Mouse (Mus musculus): ENCODE measurements around the gene Armcx3. TPM values are rescaled to one million over a fixed set of nuclear protein-coding genes. Genes with fewer than 3 reads are reported as not detected.
"Not testable (repeated sequence)": the region's sequence is repeated elsewhere in the genome, so short reads cannot be mapped to it uniquely, and the experiment has no call there.

The Armcx3 gene
- polyA plus RNA-seq, 1 experiment from 2014 or later = 81.1 TPM

DNA sequence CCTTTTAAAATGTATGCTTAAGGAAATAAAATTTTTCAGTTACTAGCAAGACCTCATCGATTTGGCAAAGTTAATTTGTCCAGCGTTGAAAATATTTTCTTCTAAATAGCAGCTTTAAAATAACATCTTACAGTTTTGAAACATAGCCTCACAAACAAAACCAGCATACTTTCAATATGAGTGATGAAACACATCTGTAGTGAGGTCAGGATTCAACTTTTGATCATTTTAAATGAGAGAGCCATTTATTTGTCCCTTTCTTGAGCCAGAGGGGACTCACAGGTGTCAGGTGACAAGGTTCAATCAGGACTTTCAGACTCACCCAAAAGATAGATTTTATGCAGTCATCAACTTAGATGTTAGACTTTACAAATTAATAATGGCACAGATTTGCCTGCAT is 4.5 kb upstream of the Armcx3 start:
- WGBS = 45% methylated on average over 2 of the region's 2 CpGs
- H3K27ac ChIP-seq = no peak overlapping the region
- H3K36me3 ChIP-seq = no peaks in the 10 kb centered on the region
- peaks cover 5% of the 10 kb centered on the region; the same call in 1 of the 2 replicates for H3K4me1 ChIP-seq (replicated peaks)
- H3K9ac ChIP-seq = no peak overlapping the region
- H3K9me3 ChIP-seq (replicated peaks) = no peaks in the 10 kb centered on the region
- ATAC-seq (replicated peaks; ENCODE audit: insufficient number of reproducible peaks, insufficient read depth, low FRiP score, low read depth) = no peak
- H3K27me3 ChIP-seq = no peaks in the 10 kb centered on the region; the same call in 1 of the 2 replicates
- no peak overlapping the region for H3K4me2 ChIP-seq
- no peak overlapping the region for H3K4me3 ChIP-seq

DNA sequence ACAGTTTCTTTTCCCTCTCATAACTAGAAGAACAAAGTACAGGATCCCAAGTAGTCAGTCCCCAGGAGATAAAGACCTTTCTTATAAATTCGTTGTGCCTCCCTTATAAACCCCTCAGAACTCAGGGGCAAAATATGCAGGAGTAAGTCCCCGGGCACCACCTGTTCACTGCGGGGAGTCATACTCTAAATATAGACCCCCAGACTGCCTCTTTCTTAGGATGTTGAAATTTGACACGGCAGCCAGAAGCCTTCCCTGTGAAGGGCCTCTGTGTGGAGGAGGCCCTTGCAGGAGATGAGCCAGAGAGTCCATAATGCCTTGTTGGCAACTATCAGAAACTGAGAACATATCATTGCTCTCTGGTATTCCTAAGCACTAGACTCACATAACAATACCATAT is 3.8 kb upstream of the Armcx3 start:
- no peak for ATAC-seq (replicated peaks; ENCODE audit: insufficient number of reproducible peaks, insufficient read depth, low FRiP score, low read depth)
- no peak overlapping the region for H3K4me2 ChIP-seq
- H3K4me3 ChIP-seq = no peak overlapping the region
- H3K27me3 ChIP-seq = no peaks in the 10 kb centered on the region; the same call in 1 of the 2 replicates
- peaks cover 5% of the 10 kb centered on the region; the same call in 1 of the 2 replicates for H3K4me1 ChIP-seq (replicated peaks)
- 15% methylated on average over 4 of the region's 4 CpGs for WGBS
- H3K9me3 ChIP-seq (replicated peaks) = no peaks in the 10 kb centered on the region
- H3K9ac ChIP-seq = no peak overlapping the region
- no peaks in the 10 kb centered on the region for H3K36me3 ChIP-seq
- peak overlapping the region; percentile 70 for H3K27ac ChIP-seq

GRCm38 (mm10) chrX:134757293-134757995 is 1.0 kb downstream of the Armcx3 start:
- Histone ChIP-seq H3K27me3 (no peaks in the 10 kb centered on the region), H3K4me2 (peak overlapping the region; percentile 56), H3K9me3 (replicated peaks) (no peaks in the 10 kb centered on the region), H3K9ac (peak overlapping the region; percentile 79), H3K4me3 (peak overlapping the region; percentile 72), H3K36me3 (no peaks in the 10 kb centered on the region), H3K4me1 (replicated peaks) (peaks cover 6% of the 10 kb centered on the region; the same call in 1 of the 2 replicates), H3K27ac (peak overlapping the region; percentile 87)
- WGBS = 19% methylated on average over 13 of the region's 13 CpGs
- ATAC-seq (replicated peaks; ENCODE audit: insufficient number of reproducible peaks, insufficient read depth, low FRiP score, low read depth) = peak; percentile 44

DNA sequence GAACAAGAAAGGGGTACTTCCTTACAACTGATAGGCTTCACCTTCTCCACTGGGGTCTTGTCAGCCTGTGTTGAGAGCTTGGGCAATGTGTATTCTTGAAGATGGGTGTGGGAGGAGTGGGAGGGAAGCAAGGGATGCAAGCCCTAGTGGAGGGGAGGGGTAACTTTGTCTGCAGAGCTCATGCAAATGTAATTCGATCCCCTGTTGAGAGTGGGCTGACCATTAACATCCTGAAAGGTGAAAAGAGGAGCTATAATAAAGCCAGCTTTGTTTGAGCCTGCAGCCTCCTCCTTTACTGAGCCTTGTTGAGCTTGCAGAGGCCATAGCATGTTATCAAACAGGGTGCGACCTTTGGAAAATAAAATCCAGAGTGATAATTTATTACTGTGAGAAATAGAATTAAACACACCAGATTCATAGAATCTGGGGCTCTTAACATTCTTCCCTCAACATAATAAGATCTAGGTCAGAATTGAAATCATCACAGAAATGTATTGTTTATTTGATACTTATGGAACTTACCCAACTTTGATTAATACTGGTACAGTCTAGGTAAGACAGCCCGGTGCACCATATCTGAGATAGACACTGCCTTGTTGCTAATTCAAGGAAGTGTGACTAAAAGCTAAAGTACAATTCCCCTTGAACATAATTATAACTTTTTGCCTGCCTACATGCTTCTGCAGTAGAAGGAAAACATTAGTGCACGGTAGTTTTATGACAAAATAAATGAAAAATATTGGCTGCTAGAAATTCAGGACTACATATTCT is 7.2 kb downstream of the Armcx3 start:
- WGBS = 47% methylated on average over 4 of the region's 4 CpGs

GRCm38 (mm10) chrX:134787728-134788127 is 31.3 kb downstream of the Armcx3 start:
- Histone ChIP-seq H3K4me1 (replicated peaks) (no peaks in the 10 kb centered on the region), H3K36me3 (no peaks in the 10 kb centered on the region), H3K4me2 (no peak overlapping the region), H3K9ac (no peak overlapping the region), H3K4me3 (no peak overlapping the region), H3K27ac (no peak overlapping the region), H3K27me3 (no peaks in the 10 kb centered on the region), H3K9me3 (replicated peaks) (no peaks in the 10 kb centered on the region)
- no peak for ATAC-seq (replicated peaks; ENCODE audit: insufficient number of reproducible peaks, insufficient read depth, low FRiP score, low read depth)
- WGBS = 56% methylated on average over 4 of the region's 4 CpGs

More for the DNA sequence above, 7.2 kb downstream of the Armcx3 start:
- not testable (repeated sequence) for H3K4me3 ChIP-seq; H3K27ac ChIP-seq; H3K27me3 ChIP-seq; H3K4me1 ChIP-seq (replicated peaks); H3K9ac ChIP-seq; H3K9me3 ChIP-seq (replicated peaks); H3K36me3 ChIP-seq; H3K4me2 ChIP-seq; ATAC-seq (replicated peaks; ENCODE audit: insufficient number of reproducible peaks, insufficient read depth, low FRiP score, low read depth)

- H3K4me3 ChIP-seq = peak overlapping the region; percentile 60
- H3K27ac ChIP-seq = peak overlapping the region; percentile 74
- 14% methylated on average over 27 of the region's 28 CpGs for WGBS
- no peaks in the 10 kb centered on the region for H3K27me3 ChIP-seq
- H3K36me3 ChIP-seq = peaks cover 9% of the 10 kb centered on the region
- ATAC-seq (replicated peaks; ENCODE audit: insufficient number of reproducible peaks, insufficient read depth, low FRiP score, low read depth) = peak; percentile 69
- peaks cover 2% of the 10 kb centered on the region; the same call in 1 of the 2 replicates for H3K4me1 ChIP-seq (replicated peaks)
- peak overlapping the region; percentile 65 for H3K9ac ChIP-seq
- peak overlapping the region; percentile 65 for H3K4me2 ChIP-seq
- no peaks in the 10 kb centered on the region for H3K9me3 ChIP-seq (replicated peaks)
Observed at GRCm38 (mm10) chrX:134807833-134808754, 51.7 kb downstream of the Armcx3 start.

GRCm38 (mm10) chrX:134808755-134809224 is 52.4 kb downstream of the Armcx3 start, which contains the start of gene Armcx2:
TSS of gene Armcx2 (minus strand) at chrX:134809221.
- peak within 1 kb of the TSS; percentile 65 for H3K9ac ChIP-seq
- H3K4me1 ChIP-seq (replicated peaks) = peaks cover 2% of the 10 kb centered on the region; the same call in 1 of the 2 replicates
- peaks cover 9% of the 10 kb centered on the region for H3K36me3 ChIP-seq
- no peaks in the 10 kb centered on the region for H3K27me3 ChIP-seq
- peak within 1 kb of the TSS; percentile 60 for H3K4me3 ChIP-seq
- 7% methylated on average over 15 of the region's 16 CpGs for WGBS
- ATAC-seq (replicated peaks; ENCODE audit: insufficient number of reproducible peaks, insufficient read depth, low FRiP score, low read depth) = peak; percentile 86
- no peaks in the 10 kb centered on the region for H3K9me3 ChIP-seq (replicated peaks)
- peak within 1 kb of the TSS; percentile 74 for H3K27ac ChIP-seq
- H3K4me2 ChIP-seq = peak within 1 kb of the TSS; percentile 65

Small RNA genes within 50 kb of the gene (microRNA-seq; reads per million reads assigned to microRNA genes)
- gene Mir7093 = 0.63 reads per million

Other genes with a start within 250 kb of the Armcx3 start
- 65.5 and 70.3 TPM in 2 replicates for gene Timm8a1, start 214.7 kb upstream of the Armcx3 start, polyA plus RNA-seq (2015; fragmentation: Nextera tagmentation; extraction: Ambion mirVana)
- gene Btk, start 173.0 kb upstream of the Armcx3 start, polyA plus RNA-seq (2015; fragmentation: Nextera tagmentation; extraction: Ambion mirVana) = 0.74 and 2.1 TPM in 2 replicates
- 203 and 263 TPM in 2 replicates for gene Rpl36a, start 170.9 kb upstream of the Armcx3 start, polyA plus RNA-seq (2015; fragmentation: Nextera tagmentation; extraction: Ambion mirVana)
- gene Gla, start 155.5 kb upstream of the Armcx3 start, polyA plus RNA-seq (2015; fragmentation: Nextera tagmentation; extraction: Ambion mirVana) = 2.8 and 3.2 TPM in 2 replicates
- gene Hnrnph2, start 155.4 kb upstream of the Armcx3 start, polyA plus RNA-seq (2015; fragmentation: Nextera tagmentation; extraction: Ambion mirVana) = 112 and 114 TPM in 2 replicates
- 3.8 and 4.1 TPM in 2 replicates for gene Armcx4, start 70.1 kb upstream of the Armcx3 start, polyA plus RNA-seq (2015; fragmentation: Nextera tagmentation; extraction: Ambion mirVana)
- 40.5 and 43.2 TPM in 2 replicates for gene Armcx1, start 38.6 kb upstream of the Armcx3 start, polyA plus RNA-seq (2015; fragmentation: Nextera tagmentation; extraction: Ambion mirVana)
- gene Armcx6, start 5.2 kb upstream of the Armcx3 start, polyA plus RNA-seq (2015; fragmentation: Nextera tagmentation; extraction: Ambion mirVana) = 14.1 and 17.0 TPM in 2 replicates
- gene Armcx2, start 52.6 kb downstream of the Armcx3 start, polyA plus RNA-seq (2015; fragmentation: Nextera tagmentation; extraction: Ambion mirVana) = 53.9 and 57.3 TPM in 2 replicates
- 0.29 and 0.42 TPM in 2 replicates for gene Nxf2, start 208.2 kb downstream of the Armcx3 start, polyA plus RNA-seq (2015; fragmentation: Nextera tagmentation; extraction: Ambion mirVana)

All from heart, embryonic 15.5 days (tissue).